Mouse (Mus musculus): ENCODE measurements around the gene Zfp111.

- TF ChIP-seq CTCF (IDR thresholded peaks at IDR 0.05; ENCODE audit: extremely low read depth, insufficient read depth, low read length) (no peak), POLR2A (IDR thresholded peaks at IDR 0.05; ENCODE audit: extremely low read depth, insufficient read depth, low read length) (no peak)
Observed at GRCm38 (mm10) chr7:24175337-24175711, 35.9 kb downstream of the Zfp111 start.

All from cortical plate, adult 2 months (tissue).